In genomic region chr9:56889817-56890216, GRCm38 (mm10) we compare ENCODE assay signal across 9 mouse cellular contexts. TPM values are rescaled to one million over a fixed set of nuclear protein-coding genes. Genes with fewer than 3 reads are reported as not detected.
A peak's percentile ranks its signal among the peaks of the same experiment; 100 is the strongest.
DNase-seq lines count a peak whose midpoint lies in the region; ATAC-seq and TF ChIP-seq lines count a peak whose summit lies in the region.
"Had no signal": no experiment of that assay in that cellular context is flagged by ENCODE, and none has a peak within 500 bp of the region (broad histone marks: within the 10 kb centered on the region; RNA-seq: fewer than 3 reads in every experiment).

No protein-coding gene starts in this region.

- no peak for TF ChIP-seq EP300 in stomach, postnatal 0 days (optimal IDR thresholded peaks at IDR 0.05)

- H3K4me3 ChIP-seq in embryonic facial prominence, embryonic 13.5 days: peak overlapping the region; percentile 17
- no peak overlapping the region for H3K4me3 ChIP-seq in heart, embryonic 14.5 days (ENCODE audit: control insufficient read depth in 1 of 2, insufficient read depth in 1 of 2, low read depth in 1 of 2, low read length in 2 of 2)
- H3K4me3 ChIP-seq in liver, embryonic 11.5 days (ENCODE audit: low read depth, low read length): peak overlapping the region; percentile 28
- no peak overlapping the region for H3K4me3 ChIP-seq in stomach, postnatal 0 days (ENCODE audit: low read depth, low read length)

- peak overlapping the region; percentile 37 for H3K9ac ChIP-seq in embryonic facial prominence, embryonic 13.5 days
- H3K9ac ChIP-seq in heart, embryonic 14.5 days (ENCODE audit: low read length): no peak overlapping the region
- H3K9ac ChIP-seq in liver, embryonic 11.5 days (ENCODE audit: low read depth, low read length): peak overlapping the region; percentile 34; the same call in 1 of the 2 replicates
- H3K9ac ChIP-seq in stomach, postnatal 0 days (ENCODE audit: low read length): no peak overlapping the region

- H3K4me2 ChIP-seq in embryonic facial prominence, embryonic 13.5 days: peak overlapping the region; percentile 49
- H3K4me2 ChIP-seq in heart, embryonic 14.5 days (ENCODE audit: low read length): no peak overlapping the region
- H3K4me2 ChIP-seq in liver, embryonic 11.5 days: peak overlapping the region; percentile 65
- H3K4me2 ChIP-seq in stomach, postnatal 0 days (replicated peaks; ENCODE audit: low read depth): peak overlapping the region; percentile 31; the same call in 1 of the 2 replicates

- TF ChIP-seq CTCF in stomach, postnatal 0 days (IDR thresholded peaks at IDR 0.05; ENCODE audit: low read depth): peak; percentile 97

- peaks cover 20% of the 10 kb centered on the region for H3K4me1 ChIP-seq in embryonic facial prominence, embryonic 13.5 days
- H3K4me1 ChIP-seq in heart, embryonic 14.5 days (ENCODE audit: control insufficient read depth in 2 of 2, insufficient read depth in 2 of 2, low read length in 2 of 2): peaks cover 14 to 19% of the 10 kb centered on the region in 2 experiments; a peak in 3 of 4 replicates
- 0 out of 2 replicates have a peak, but pooled peaks cover 6% of the 10 kb centered on the region for H3K4me1 ChIP-seq in liver, embryonic 11.5 days (replicated peaks; ENCODE audit: control insufficient read depth, insufficient read depth, low read length)
- H3K4me1 ChIP-seq in stomach, postnatal 0 days (replicated peaks; ENCODE audit: control insufficient read depth, insufficient read depth): 0 out of 2 replicates have a peak, but pooled peaks cover 2% of the 10 kb centered on the region

- DNase-seq in CD4-positive helper T cell, adult 2 months (ENCODE audit: low read depth, low spot score): peak; percentile 72
- DNase-seq in adrenal gland, postnatal 36 days: peak; percentile 57 to 83
- peak; percentile 85 for DNase-seq in kidney, postnatal 14 days
- DNase-seq in liver, embryonic 11.5 days (ENCODE audit: low spot score): peak; percentile 56
- DNase-seq in naive thymus-derived CD4-positive, alpha-beta T cell, adult 2 months (ENCODE audit: low read depth): peak; percentile 87
- peak; percentile 75 for DNase-seq in stomach, postnatal 0 days (ENCODE audit: low spot score)

- peaks cover 3% of the 10 kb centered on the region; the same call in 1 of the 2 replicates for H3K27me3 ChIP-seq in embryonic facial prominence, embryonic 13.5 days
- H3K27me3 ChIP-seq in heart, embryonic 14.5 days (ENCODE audit: control insufficient read depth, insufficient read depth, low read length): no peaks in the 10 kb centered on the region
- H3K27me3 ChIP-seq in liver, embryonic 11.5 days (replicated peaks; ENCODE audit: control insufficient read depth, insufficient read depth, low read length): no peaks in the 10 kb centered on the region
- H3K27me3 ChIP-seq in stomach, postnatal 0 days (ENCODE audit: control insufficient read depth, insufficient read depth, low read length): no peaks in the 10 kb centered on the region

- ATAC-seq in embryonic facial prominence, embryonic 13.5 days (ENCODE audit: insufficient number of reproducible peaks, insufficient read depth, low FRiP score, low TSS enrichment, low read depth): peak; percentile 39; the same call in 1 of the 2 replicates
- peak; percentile 48; the same call in 1 of the 2 replicates for ATAC-seq in heart, embryonic 14.5 days (ENCODE audit: insufficient number of reproducible peaks, insufficient read depth, low FRiP score, low read depth)
- ATAC-seq in liver, embryonic 11.5 days (replicated peaks; ENCODE audit: low FRiP score): 0 out of 2 replicates have a peak, but pooled peaks have one; percentile 51
- ATAC-seq in stomach, postnatal 0 days (ENCODE audit: low FRiP score, low TSS enrichment): peak; percentile 65

- no peaks in the 10 kb centered on the region for H3K9me3 ChIP-seq in embryonic facial prominence, embryonic 13.5 days
- H3K9me3 ChIP-seq in heart, embryonic 14.5 days (ENCODE audit: control insufficient read depth, low read length): no peaks in the 10 kb centered on the region
- no peaks in the 10 kb centered on the region for H3K9me3 ChIP-seq in liver, embryonic 11.5 days (ENCODE audit: control insufficient read depth, low read length)
- no peaks in the 10 kb centered on the region for H3K9me3 ChIP-seq in stomach, postnatal 0 days (ENCODE audit: control insufficient read depth, low read length)

- 8% methylated on average over 14 of the region's 14 CpGs for WGBS in embryonic facial prominence, embryonic 13.5 days
- 21% methylated on average over 14 of the region's 14 CpGs for WGBS in heart, embryonic 14.5 days
- 6% methylated on average over 14 of the region's 14 CpGs for WGBS in liver, embryonic 11.5 days
- 21% methylated on average over 14 of the region's 14 CpGs for WGBS in stomach, postnatal 0 days

- no peak overlapping the region for H3K27ac ChIP-seq in embryonic facial prominence, embryonic 13.5 days
- no peak overlapping the region for H3K27ac ChIP-seq in heart, embryonic 14.5 days (replicated peaks in 1 of 2; ENCODE audit: control insufficient read depth in 1 of 2, insufficient read depth in 1 of 2, low read depth in 2 of 2, low read length in 2 of 2)
- H3K27ac ChIP-seq in liver, embryonic 11.5 days (ENCODE audit: low read depth, low read length): no peak overlapping the region
- H3K27ac ChIP-seq in stomach, postnatal 0 days (replicated peaks): no peak overlapping the region

- peaks cover 64% of the 10 kb centered on the region for H3K36me3 ChIP-seq in embryonic facial prominence, embryonic 13.5 days
- H3K36me3 ChIP-seq in heart, embryonic 14.5 days (ENCODE audit: control insufficient read depth, insufficient read depth, low read length): peaks cover 90% of the 10 kb centered on the region
- no peaks in the 10 kb centered on the region; the same call in 1 of the 2 replicates for H3K36me3 ChIP-seq in liver, embryonic 11.5 days (ENCODE audit: control insufficient read depth, insufficient read depth, low read length)
- H3K36me3 ChIP-seq in stomach, postnatal 0 days (ENCODE audit: control insufficient read depth, insufficient read depth, low read length): peaks cover 5% of the 10 kb centered on the region; the same call in 1 of the 2 replicates

RNA-seq across cellular contexts. Expression of gene Cspg4, which starts 25.0 kb away (rescaled TPM):
- total RNA-seq in adrenal gland, postnatal 36 days (2021): 10 to 100 TPM in 1 of 2 experiments, 1 to 10 TPM in 1; 9.7 to 12.0 TPM
- 17.6 and 22.5 TPM in 2 replicates for polyA plus RNA-seq in embryonic facial prominence, embryonic 13.5 days (2015; fragmentation: Nextera tagmentation; extraction: Ambion mirVana)
- polyA plus RNA-seq in heart, embryonic 14.5 days (2014; fragmentation: Nextera tagmentation; extraction: Ambion mirVana): 23.0 and 24.3 TPM in 2 replicates
- 1.1 and 1.3 TPM in 2 replicates for polyA plus RNA-seq in liver, embryonic 11.5 days (2014; fragmentation: Nextera tagmentation; extraction: Ambion mirVana)
- 7.8 and 9.0 TPM in 2 replicates for polyA plus RNA-seq in stomach, postnatal 0 days (2015; fragmentation: Nextera tagmentation; extraction: Ambion mirVana)

RNA-seq across cellular contexts. Expression of gene Odf3l1, which starts 25.3 kb away (rescaled TPM):
- 1 to 10 TPM in 1 of 2 experiments, under 1 TPM in 1; 0.63 to 1.7 TPM for total RNA-seq in adrenal gland, postnatal 36 days (2021)
- polyA plus RNA-seq in embryonic facial prominence, embryonic 13.5 days (2015; fragmentation: Nextera tagmentation; extraction: Ambion mirVana): 0.52 and 0.91 TPM in 2 replicates
- polyA plus RNA-seq in heart, embryonic 14.5 days (2014; fragmentation: Nextera tagmentation; extraction: Ambion mirVana): 0.50 and 0.72 TPM in 2 replicates
- polyA plus RNA-seq in liver, embryonic 11.5 days (2014; fragmentation: Nextera tagmentation; extraction: Ambion mirVana): 0.17 TPM in 1 of 2 replicates, not detected in the other
- 0.57 and 0.71 TPM in 2 replicates for polyA plus RNA-seq in stomach, postnatal 0 days (2015; fragmentation: Nextera tagmentation; extraction: Ambion mirVana)
- total RNA-seq: gastrocnemius, postnatal 36 days had no signal

RNA-seq across cellular contexts. Expression of gene Snx33, which starts 38.4 kb away (rescaled TPM):
- 10 to 100 TPM; 24.2 to 27.9 TPM for total RNA-seq in adrenal gland, postnatal 36 days (2021)
- polyA plus RNA-seq in embryonic facial prominence, embryonic 13.5 days (2015; fragmentation: Nextera tagmentation; extraction: Ambion mirVana): 11.5 and 13.1 TPM in 2 replicates
- polyA plus RNA-seq in heart, embryonic 14.5 days (2014; fragmentation: Nextera tagmentation; extraction: Ambion mirVana): 5.5 and 5.9 TPM in 2 replicates
- polyA plus RNA-seq in liver, embryonic 11.5 days (2014; fragmentation: Nextera tagmentation; extraction: Ambion mirVana): 3.8 and 3.9 TPM in 2 replicates
- 5.5 and 6.4 TPM in 2 replicates for polyA plus RNA-seq in stomach, postnatal 0 days (2015; fragmentation: Nextera tagmentation; extraction: Ambion mirVana)

RNA-seq across cellular contexts. Expression of gene Imp3, which starts 47.5 kb away (rescaled TPM):
- 100 to 1,000 TPM in 1 of 2 experiments, 10 to 100 TPM in 1; 89.4 to 106 TPM for total RNA-seq in adrenal gland, postnatal 36 days (2021)
- 88.1 and 93.9 TPM in 2 replicates for polyA plus RNA-seq in embryonic facial prominence, embryonic 13.5 days (2015; fragmentation: Nextera tagmentation; extraction: Ambion mirVana)
- polyA plus RNA-seq in heart, embryonic 14.5 days (2014; fragmentation: Nextera tagmentation; extraction: Ambion mirVana): 60.0 and 70.5 TPM in 2 replicates
- polyA plus RNA-seq in liver, embryonic 11.5 days (2014; fragmentation: Nextera tagmentation; extraction: Ambion mirVana): 105 and 110 TPM in 2 replicates
- 75.3 and 83.8 TPM in 2 replicates for polyA plus RNA-seq in stomach, postnatal 0 days (2015; fragmentation: Nextera tagmentation; extraction: Ambion mirVana)

Comparison
In these comparisons a context has a peak if more than half of its experiments do, and no peak if none do; other contexts are left out.
1. H3K4me3 ChIP-seq: peak in embryonic facial prominence, embryonic 13.5 days (single experiment) and liver, embryonic 11.5 days (single experiment); none in heart, embryonic 14.5 days (0 of 2) and stomach, postnatal 0 days (single experiment).
2. H3K9ac ChIP-seq: peak in embryonic facial prominence, embryonic 13.5 days (single experiment) and liver, embryonic 11.5 days (single experiment); none in heart, embryonic 14.5 days (single experiment) and stomach, postnatal 0 days (single experiment).
3. Peak in every context shown above with its lines, with median percentiles within 50 percentile points of each other: DNase-seq and ATAC-seq.